Mouse (Mus musculus) central nervous system, embryonic 18 days (tissue): ENCODE data around the gene Plcz1. TPM values are rescaled to one million over a fixed set of nuclear protein-coding genes. Genes with fewer than 3 reads are reported as not detected.

Experiments
- polyA plus RNA-seq: library from polyadenylated mRNA; depleted of rRNA; stranded (reverse); fragments of >200 nt; gene quantifications from 2 replicates; pipeline ENCODE4 v1.2.3, GENCODE M21; 2012; rRNA removed

The Plcz1 gene
- polyA plus RNA-seq: 0.76 and 0.90 TPM in 2 replicates

GRCm38 (mm10) chr6:140041357-140041756 is at the start of gene Plcz1:
Gene Plcz1 (minus strand): TSS chr6:140041457.

GRCm38 (mm10) chr6:140040952-140041351 is 305 bp downstream of the Plcz1 start, which contains the start of gene Capza3:
Gene Capza3 (plus strand): TSS chr6:140041252.

Other genes with a start within 250 kb of the Plcz1 start
- not detected in 2 replicates for gene Capza3, start 205 bp downstream of the Plcz1 start, polyA plus RNA-seq